Mouse (Mus musculus): ENCODE data around the gene Twf2. TPM values are rescaled to one million over a fixed set of nuclear protein-coding genes. Genes with fewer than 3 reads are reported as not detected.
"Not testable (repeated sequence)": the region's sequence is repeated elsewhere in the genome, so short reads cannot be mapped to it uniquely, and the experiment has no call there.

The Twf2 gene
- total RNA-seq (2017): 102 and 111 TPM in 2 replicates

- peak; percentile 49 for ATAC-seq (ENCODE audit: extremely low read depth, insufficient number of reproducible peaks, low FRiP score, poor library complexity, severe bottlenecking)
These were observed at the start of gene Twf2 for GRCm38 (mm10) chr9:106202819-106203636. TSS of gene Twf2 (plus strand) at chr9:106203108.

GRCm38 (mm10) chr9:106154106-106154505 lies 48.8 kb upstream of the Twf2 start:
- no peak for ATAC-seq (ENCODE audit: extremely low read depth, insufficient number of reproducible peaks, low FRiP score, poor library complexity, severe bottlenecking)

- peak; percentile 31; the same call in 1 of the 2 replicates for ATAC-seq (ENCODE audit: extremely low read depth, insufficient number of reproducible peaks, low FRiP score, poor library complexity, severe bottlenecking)
These were observed 46.5 kb upstream of the Twf2 start for GRCm38 (mm10) chr9:106156419-106156818.

- no peak for ATAC-seq (ENCODE audit: extremely low read depth, insufficient number of reproducible peaks, low FRiP score, poor library complexity, severe bottlenecking)
These were observed 45.8 kb upstream of the Twf2 start for GRCm38 (mm10) chr9:106156921-106157622.

- ATAC-seq (ENCODE audit: extremely low read depth, insufficient number of reproducible peaks, low FRiP score, poor library complexity, severe bottlenecking): no peak
These were observed 45.3 kb upstream of the Twf2 start for GRCm38 (mm10) chr9:106157623-106157925.

- no peak for ATAC-seq (ENCODE audit: extremely low read depth, insufficient number of reproducible peaks, low FRiP score, poor library complexity, severe bottlenecking)
These were observed 44.8 kb upstream of the Twf2 start, which contains the start of gene Glyctk for GRCm38 (mm10) chr9:106158037-106158491. TSS of gene Glyctk (minus strand) at chr9:106158138.

- no peak for ATAC-seq (ENCODE audit: extremely low read depth, insufficient number of reproducible peaks, low FRiP score, poor library complexity, severe bottlenecking)
These were observed 43.7 kb upstream of the Twf2 start for GRCm38 (mm10) chr9:106159237-106159636.

GRCm38 (mm10) chr9:106159784-106160301 lies 43.1 kb upstream of the Twf2 start:
- ATAC-seq (ENCODE audit: extremely low read depth, insufficient number of reproducible peaks, low FRiP score, poor library complexity, severe bottlenecking): peak; percentile 72

- no peak for ATAC-seq (ENCODE audit: extremely low read depth, insufficient number of reproducible peaks, low FRiP score, poor library complexity, severe bottlenecking)
These were observed 42.5 kb upstream of the Twf2 start for GRCm38 (mm10) chr9:106160426-106160825.

- ATAC-seq (ENCODE audit: extremely low read depth, insufficient number of reproducible peaks, low FRiP score, poor library complexity, severe bottlenecking): no peak
These were observed 36.2 kb upstream of the Twf2 start for GRCm38 (mm10) chr9:106166709-106167108.

- ATAC-seq (ENCODE audit: extremely low read depth, insufficient number of reproducible peaks, low FRiP score, poor library complexity, severe bottlenecking): no peak
These were observed 35.7 kb upstream of the Twf2 start for GRCm38 (mm10) chr9:106167241-106167640.

GRCm38 (mm10) chr9:106167703-106168102 lies 35.2 kb upstream of the Twf2 start:
- ATAC-seq (ENCODE audit: extremely low read depth, insufficient number of reproducible peaks, low FRiP score, poor library complexity, severe bottlenecking): no peak

- not testable (repeated sequence) for ATAC-seq (ENCODE audit: extremely low read depth, insufficient number of reproducible peaks, low FRiP score, poor library complexity, severe bottlenecking)
These were observed 33.9 kb upstream of the Twf2 start for GRCm38 (mm10) chr9:106169006-106169405.

- no peak for ATAC-seq (ENCODE audit: extremely low read depth, insufficient number of reproducible peaks, low FRiP score, poor library complexity, severe bottlenecking)
These were observed 33.0 kb upstream of the Twf2 start for GRCm38 (mm10) chr9:106169917-106170316.

- peak; percentile 90 for ATAC-seq (ENCODE audit: extremely low read depth, insufficient number of reproducible peaks, low FRiP score, poor library complexity, severe bottlenecking)
These were observed 32.2 kb upstream of the Twf2 start, which contains the start of gene Wdr82 for GRCm38 (mm10) chr9:106170556-106171345. TSS of gene Wdr82 (plus strand) at chr9:106170928.

- ATAC-seq (ENCODE audit: extremely low read depth, insufficient number of reproducible peaks, low FRiP score, poor library complexity, severe bottlenecking): 0 out of 2 replicates have a peak, but pooled peaks have one; percentile 1
These were observed 31.4 kb upstream of the Twf2 start for GRCm38 (mm10) chr9:106171346-106172158.

- ATAC-seq (ENCODE audit: extremely low read depth, insufficient number of reproducible peaks, low FRiP score, poor library complexity, severe bottlenecking): no peak
These were observed 30.4 kb upstream of the Twf2 start for GRCm38 (mm10) chr9:106172527-106172926.

- no peak for ATAC-seq (ENCODE audit: extremely low read depth, insufficient number of reproducible peaks, low FRiP score, poor library complexity, severe bottlenecking)
These were observed 29.5 kb upstream of the Twf2 start for GRCm38 (mm10) chr9:106173363-106173762.
